Mouse (Mus musculus) cerebral cortex, adult 2 months (tissue): Measurements from ENCODE around the gene Eppin.

Experiments used
- WGBS: fragments of 180-500 bp; shearing (Covaris S2); methylation state at CpG from one replicate; pipeline ENCODE4 v1.1.7; 2018; 5-methylcytosine and 5-hydroxymethylcytosine counted together

Gene Eppin

GRCm38 (mm10) chr2:164593494-164593893 is at the start of gene Eppin:
Gene Eppin, minus strand, starts transcription at chr2:164593594.
- 79% methylated on average over 4 of the region's 4 CpGs for WGBS

GRCm38 (mm10) chr2:164641881-164642673 is 48.7 kb upstream of the Eppin start:
- 59% methylated on average over 13 of the region's 13 CpGs for WGBS

DNA sequence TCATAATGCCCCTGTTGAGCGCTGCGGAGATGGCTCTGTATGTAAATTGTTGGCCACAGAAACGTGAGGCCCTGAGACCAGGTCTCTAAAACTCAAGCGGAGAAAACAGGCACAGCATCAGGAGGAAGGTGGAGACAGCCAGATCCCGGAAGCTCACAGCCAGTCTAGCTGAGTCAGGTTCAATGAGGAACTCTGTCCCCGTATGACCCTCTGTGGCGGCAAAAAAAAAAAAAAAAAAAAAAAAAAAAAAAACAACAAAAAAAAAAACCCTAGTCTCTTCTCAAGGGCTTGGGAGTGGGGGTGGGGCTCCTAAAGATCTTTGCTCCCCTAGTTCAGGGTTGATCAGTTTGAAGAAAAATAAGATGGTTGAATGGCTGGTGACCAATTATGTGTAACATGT is 47.7 kb upstream of the Eppin start:
- WGBS, result 59% methylated on average over 7 of the region's 7 CpGs

DNA sequence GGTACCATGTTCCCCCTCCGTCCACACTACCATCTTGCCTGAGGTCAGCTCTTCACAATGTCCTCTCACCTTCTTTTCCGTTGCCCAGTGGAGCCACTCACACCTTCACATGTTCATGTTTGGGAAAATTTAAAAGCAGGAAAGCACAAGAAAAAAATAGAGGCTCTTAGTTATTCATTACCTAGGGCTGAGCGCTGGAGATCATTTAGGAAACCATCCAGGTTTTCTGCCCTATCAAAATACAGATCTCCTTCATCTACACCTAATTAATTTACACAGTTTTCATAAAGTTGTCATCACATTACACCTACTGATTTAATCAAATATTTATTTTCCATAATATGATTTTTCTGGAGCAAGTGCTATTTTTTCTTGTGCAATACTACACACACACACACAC is 45.3 kb upstream of the Eppin start, which contains the start of gene Wfdc16:
TSS of gene Wfdc16 (minus strand) at position 101 of the 400 bp plus-strand sequence.
- WGBS, result 88% methylated on average over 3 of the region's 3 CpGs

GRCm38 (mm10) chr2:164635266-164635665 is 41.9 kb upstream of the Eppin start:
- 83% methylated on average over 9 of the region's 9 CpGs for WGBS

- WGBS, result 90% methylated on average over 4 of the region's 4 CpGs
Measured at GRCm38 (mm10) chr2:164621775-164622174, 28.4 kb upstream of the Eppin start.

DNA sequence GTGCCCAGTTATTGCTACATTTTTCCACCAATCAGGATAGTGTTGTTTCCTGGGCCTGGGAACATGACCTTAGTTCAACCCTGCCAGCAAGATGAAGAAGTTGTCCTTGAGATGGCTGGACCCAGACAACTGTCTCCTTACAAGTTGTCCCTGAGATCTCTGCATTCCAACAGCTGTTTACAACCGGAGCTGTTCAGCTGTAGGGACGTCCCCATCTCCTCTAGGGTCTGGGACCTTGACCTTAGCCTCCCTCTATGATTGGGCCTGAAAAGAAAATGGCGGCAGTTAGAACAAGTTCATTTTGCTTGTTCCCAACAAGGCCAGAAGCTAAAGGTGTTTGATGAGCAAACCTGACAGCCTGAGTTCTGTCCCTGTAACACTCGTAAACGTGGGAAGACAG is 25.7 kb upstream of the Eppin start:
- WGBS, result 86% methylated on average over 5 of the region's 5 CpGs

DNA sequence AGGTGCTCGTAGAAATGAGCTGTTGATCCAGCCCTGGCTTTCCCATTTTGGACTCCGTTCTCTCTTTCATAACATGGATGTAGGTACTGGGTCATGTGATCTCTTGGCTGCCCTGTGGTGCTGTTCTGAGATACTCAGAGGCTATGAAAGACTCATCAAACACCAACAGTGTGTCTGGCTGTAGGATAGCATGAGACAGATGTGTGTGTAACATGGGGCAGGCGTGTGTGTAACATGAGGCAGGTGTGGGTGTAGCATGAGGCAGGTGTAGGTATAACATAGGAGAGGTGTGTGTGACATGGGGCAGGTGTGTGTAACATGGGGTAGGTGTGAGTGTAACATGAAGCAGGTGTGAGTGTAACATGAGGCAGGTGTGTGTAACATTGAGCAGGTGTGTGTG is 22.0 kb upstream of the Eppin start:
- WGBS, result 96% methylated on average over 3 of the region's 3 CpGs

DNA sequence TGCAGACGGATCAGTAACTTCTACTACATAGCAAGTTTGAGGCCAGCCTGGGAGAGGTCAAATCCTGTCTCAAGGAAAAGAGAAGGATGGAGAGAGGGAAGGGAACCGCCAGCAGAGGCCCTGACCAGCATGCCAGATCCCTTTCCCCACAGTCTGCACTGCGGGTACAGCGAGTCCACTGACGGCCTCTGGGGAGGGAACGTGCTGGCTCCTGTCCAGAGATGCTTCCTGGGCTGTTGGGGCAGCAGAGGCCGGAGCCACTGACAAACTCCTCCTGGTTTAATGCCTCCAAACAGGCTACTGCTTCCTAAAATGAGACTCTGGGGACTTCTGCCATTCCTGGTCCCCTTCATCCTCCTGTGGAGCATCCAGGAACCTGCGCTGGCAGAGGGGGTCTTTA is 20.1 kb upstream of the Eppin start, which contains the start of the genes Wfdc6b and Wfdc8:
TSS of gene Wfdc6b (plus strand) at position 52 of the 400 bp plus-strand sequence.
TSS of gene Wfdc8 (minus strand) at position 156 of the 400 bp plus-strand sequence.
- WGBS, result 64% methylated on average over 8 of the region's 8 CpGs

DNA sequence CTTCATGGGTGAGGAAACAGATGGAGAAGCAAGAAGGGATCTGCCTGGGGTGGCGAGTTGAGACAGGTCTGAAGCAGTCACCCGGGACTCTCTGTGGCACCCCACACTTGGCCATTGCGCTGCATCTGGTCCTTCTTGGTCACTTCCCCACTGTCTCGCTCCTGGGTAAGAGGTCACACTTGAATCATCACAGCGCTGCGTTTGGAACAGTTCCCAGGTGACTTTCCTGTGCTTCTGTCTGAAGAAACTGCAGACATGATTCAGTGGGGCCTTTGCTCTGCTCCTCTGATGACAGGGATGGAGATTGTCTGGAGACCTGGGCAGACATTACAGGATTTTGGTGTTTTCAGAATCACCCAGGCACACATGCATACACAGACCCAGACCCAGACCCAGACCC is 15.4 kb upstream of the Eppin start:
- 79% methylated on average over 6 of the region's 6 CpGs for WGBS

GRCm38 (mm10) chr2:164604411-164604810 is 11.0 kb upstream of the Eppin start:
- 59% methylated on average over 8 of the region's 8 CpGs for WGBS

DNA sequence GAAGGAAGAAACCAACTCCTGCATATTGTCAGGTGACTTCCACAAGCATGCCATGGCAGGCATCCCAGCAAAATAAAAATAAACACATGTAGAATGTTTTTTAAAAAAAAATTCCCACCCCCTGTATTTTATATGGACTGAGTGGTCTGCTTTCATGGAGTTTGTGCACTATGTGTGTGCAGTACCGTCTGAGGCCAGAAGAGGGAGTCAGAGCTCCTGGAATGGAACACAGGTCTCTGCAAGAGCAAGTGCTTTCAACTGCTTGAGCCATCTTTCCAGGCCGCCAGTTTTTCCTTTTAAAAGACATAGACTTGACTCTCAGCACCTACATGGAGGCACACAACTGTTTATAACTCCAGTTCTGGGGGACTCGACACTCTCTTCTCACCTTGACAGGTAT is 10.1 kb upstream of the Eppin start:
- WGBS, result 86% methylated on average over 3 of the region's 3 CpGs

DNA sequence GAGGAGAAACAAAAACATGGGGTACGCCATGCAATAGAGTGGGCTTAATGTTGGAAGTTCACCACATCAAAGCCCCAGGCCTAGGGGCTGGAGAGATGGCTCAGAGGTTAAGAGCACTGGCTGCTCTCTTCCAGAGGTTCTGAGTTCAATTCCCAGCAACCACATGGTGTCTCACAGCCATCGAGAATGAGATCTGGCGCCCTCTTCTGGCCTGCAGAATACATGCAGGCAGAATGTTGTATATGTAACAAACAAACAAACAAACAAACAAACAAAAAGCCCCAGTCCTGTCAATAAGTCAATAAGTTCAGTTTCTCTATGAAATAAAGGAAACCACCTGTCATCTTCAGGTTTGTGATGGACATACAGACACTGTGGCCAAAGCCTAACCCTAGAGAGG is 6.8 kb upstream of the Eppin start:
- 66% methylated on average over 3 of the region's 3 CpGs for WGBS

DNA sequence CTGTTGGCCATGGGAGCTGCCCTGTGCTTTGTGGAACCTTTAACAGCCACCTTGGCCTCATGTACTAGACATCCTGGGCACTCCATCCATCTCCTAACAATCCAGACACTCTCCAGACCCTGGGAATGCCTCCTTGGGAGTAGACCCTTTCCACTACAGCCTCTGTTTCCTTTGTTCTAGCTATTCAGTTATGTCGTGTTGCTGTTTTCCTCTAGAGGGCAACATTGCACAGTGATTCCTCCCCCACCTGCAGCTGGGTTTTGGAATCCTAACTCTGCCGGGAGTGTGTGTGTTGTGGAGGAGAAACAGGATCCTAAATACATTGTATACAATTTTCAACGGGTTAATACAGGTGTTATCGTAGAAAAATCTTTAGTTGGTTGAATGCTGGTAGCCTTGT is 1.4 kb downstream of the Eppin start:
- 7% methylated on average over 4 of the region's 4 CpGs for WGBS

DNA sequence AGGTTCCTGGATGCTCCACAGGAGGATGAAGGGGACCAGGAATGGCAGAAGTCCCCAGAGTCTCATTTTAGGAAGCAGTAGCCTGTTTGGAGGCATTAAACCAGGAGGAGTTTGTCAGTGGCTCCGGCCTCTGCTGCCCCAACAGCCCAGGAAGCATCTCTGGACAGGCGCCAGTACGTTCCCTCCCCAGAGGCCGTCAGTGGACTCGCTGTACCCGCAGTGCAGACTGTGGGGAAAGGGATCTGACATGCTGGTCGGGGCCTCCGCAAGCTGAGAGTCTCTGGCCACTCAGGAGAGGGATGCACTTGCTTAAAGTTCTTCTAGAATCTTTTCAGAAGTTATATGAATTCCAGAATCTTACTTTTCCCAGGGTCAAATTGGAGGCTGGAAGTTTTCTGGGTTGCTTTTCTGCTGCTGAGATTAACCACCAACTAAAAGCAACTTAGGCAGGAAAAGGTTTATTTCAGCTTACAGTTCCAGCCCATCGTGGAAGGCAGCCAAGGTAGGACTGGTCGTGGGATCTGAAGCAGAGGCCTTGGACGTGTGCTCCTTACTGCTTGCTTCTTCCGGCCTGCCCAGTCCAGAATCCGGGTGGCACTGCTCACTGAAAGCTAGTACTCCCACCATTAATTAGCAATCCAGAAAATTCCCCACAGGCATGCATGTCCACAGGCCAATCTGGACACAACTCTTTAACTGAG is 8.2 kb downstream of the Eppin start, which contains the start of gene Wfdc6a:
TSS of gene Wfdc6a (minus strand) at position 423 of the 701 bp plus-strand sequence.
- 59% methylated on average over 13 of the region's 13 CpGs for WGBS

- 93% methylated on average over 6 of the region's 6 CpGs for whole genome bisulfite sequencing
Measured at GRCm38 (mm10) chr2:164573359-164573758, 20.0 kb downstream of the Eppin start, which contains the start of gene Spint3. Gene Spint3, minus strand, starts transcription at chr2:164573459.

DNA sequence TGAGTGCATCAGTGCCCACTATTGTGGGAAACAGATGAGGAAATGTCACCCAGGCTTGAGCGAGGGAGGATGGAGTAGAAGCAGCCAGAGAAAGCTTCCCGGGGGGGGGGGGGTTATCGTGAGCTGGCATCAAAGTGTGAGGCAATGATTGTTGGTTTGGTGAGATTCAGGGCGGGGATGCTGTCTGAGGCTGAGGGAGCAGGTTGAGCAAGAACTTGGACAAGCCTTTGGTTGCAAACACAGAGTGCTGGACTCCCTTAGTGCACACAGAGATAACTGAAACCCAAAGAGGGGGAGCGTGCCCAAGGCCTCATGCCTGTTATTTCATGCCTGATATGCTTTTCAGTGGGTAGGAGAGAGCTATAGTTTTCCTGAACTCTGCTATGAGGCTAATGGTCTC is 25.9 kb downstream of the Eppin start:
- WGBS, result 92% methylated on average over 5 of the region's 5 CpGs

DNA sequence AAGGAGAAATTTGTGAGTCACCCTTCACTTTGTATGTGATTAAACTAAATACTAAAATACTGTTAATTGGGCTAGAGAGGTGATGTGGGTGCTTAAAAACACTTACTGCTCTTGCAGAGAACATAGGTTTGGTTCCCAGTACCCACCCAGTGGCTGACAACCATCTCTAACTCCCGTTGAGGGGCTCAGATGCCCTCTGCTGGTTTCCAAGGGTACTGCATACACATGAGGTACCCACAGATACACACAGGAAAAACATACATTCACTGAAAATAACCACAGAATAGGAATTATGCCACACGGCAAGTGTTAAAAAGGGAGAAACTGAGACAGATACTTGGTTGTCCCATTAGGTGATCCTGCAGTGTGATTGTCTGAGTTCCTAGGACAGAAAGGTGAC is 26.4 kb downstream of the Eppin start:
- WGBS, result 84% methylated on average over 2 of the region's 2 CpGs

GRCm38 (mm10) chr2:164564346-164564745 is 29.0 kb downstream of the Eppin start:
- WGBS, result 39% methylated on average over 5 of the region's 5 CpGs

DNA sequence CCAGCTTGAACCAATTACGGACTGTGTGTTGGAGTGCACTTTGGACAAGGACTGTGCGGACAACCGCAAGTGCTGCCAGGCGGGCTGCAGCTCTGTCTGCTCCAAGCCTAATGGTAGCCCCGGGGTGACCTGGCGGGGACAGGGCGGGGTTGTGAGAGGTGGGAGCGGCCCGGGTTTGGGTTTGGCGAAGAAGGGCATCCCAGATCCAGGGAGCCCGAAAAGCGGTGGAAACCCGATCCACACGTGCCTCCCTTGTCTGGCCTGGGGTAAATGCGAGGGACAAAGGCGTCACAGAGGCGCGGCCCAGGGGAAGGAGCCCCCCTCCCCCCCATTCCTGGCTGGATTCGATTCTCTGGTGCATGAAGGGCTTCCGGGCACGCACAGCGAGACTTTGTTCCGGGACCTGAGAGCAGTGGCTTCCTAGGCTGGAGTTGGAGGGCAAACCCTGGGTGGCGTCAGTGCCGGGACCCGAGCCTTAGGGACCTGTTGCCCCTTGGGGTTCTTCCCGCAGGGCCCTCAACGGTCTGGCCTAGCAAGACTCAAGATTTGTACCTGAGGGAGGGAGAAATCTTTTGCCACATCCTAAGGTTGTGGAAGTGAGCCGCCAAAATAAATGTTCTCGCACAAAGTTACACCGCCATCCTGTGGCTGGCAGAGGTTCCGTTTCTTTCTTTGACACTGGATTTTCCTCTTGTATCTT is 29.9 kb downstream of the Eppin start:
- 4% methylated on average over 32 of the region's 32 CpGs for WGBS

- WGBS, result 30% methylated on average over 24 of the region's 24 CpGs
Measured at GRCm38 (mm10) chr2:164562391-164563188, 30.8 kb downstream of the Eppin start, which contains the start of gene Wfdc2. Gene Wfdc2, plus strand, starts transcription at chr2:164562413.
